Mouse (Mus musculus) layer of hippocampus, postnatal 10 days (tissue): ENCODE measurements at regions not wholly inside any gene's neighbourhood (a gene's known extent, or its start where the extent isn't known, plus 50 kb on each side); places are given as distances from the start of the nearest gene placed in this dataset.
A peak's percentile ranks its signal among the peaks of the same experiment; 100 is the strongest.

Experiments used
- DNase-seq, 2 experiments: peaks; one replicate each; pipeline ENCODE4 v3.0.0; 2021; ENCODE audit warnings: low spot score in 2 of 2

DNA sequence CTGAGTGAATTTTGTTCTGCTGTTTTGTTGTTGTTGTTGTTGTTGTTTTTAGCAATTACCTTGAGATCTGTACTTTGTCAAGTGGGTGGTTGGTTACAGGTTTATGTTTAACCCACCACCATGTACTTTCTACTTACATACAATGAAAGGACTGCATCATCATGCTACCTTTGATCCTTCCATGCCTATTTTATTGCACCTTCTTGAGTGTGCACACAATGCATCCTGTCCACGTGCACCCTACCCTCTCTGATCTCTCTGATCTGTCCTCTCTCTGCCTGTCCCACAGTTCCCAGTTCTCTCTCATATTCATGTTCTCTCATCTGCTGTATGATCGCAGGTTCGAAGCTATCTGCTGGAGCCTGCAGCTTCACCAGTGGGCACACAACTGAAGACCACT, 59.9 kb upstream of the Gas1 start:
- DNase-seq = no peak

- DNase-seq = no peak
Observed at GRCm38 (mm10) chr13:60242447-60243109, 65.4 kb upstream of the Gas1 start.

GRCm38 (mm10) chr13:60243110-60243481, 65.9 kb upstream of the Gas1 start:
- DNase-seq = no peak

GRCm38 (mm10) chr13:60255162-60255561, 78.0 kb upstream of the Gas1 start:
- DNase-seq = no peak

- DNase-seq = no peak
Observed at GRCm38 (mm10) chr13:60255715-60256114, 78.5 kb upstream of the Gas1 start.

- DNase-seq = no peak
Observed at GRCm38 (mm10) chr13:60256997-60257396, 79.8 kb upstream of the Gas1 start.

DNA sequence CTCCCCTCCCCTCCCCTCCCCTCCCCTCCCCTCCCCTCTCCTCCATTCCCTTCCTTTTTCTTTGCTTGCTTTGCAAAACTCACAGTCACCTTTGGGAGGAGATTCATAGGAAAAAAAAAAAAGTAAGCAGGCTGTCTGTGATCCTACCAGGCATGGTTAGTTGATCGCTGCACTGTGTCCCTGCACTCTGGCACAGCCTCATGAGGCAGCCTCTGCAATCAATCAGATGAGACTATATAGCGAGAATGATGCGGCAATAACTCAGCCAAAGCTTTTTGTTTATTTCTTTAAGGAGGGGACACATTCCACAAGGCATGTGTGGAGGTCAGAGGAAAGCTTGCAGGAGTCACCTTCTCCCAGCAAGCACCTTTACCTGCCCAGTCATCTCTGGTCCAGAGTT, 80.7 kb upstream of the Gas1 start:
- DNase-seq = no peak

GRCm38 (mm10) chr13:60262449-60263028, 85.4 kb upstream of the Gas1 start:
- DNase-seq = no peak

DNA sequence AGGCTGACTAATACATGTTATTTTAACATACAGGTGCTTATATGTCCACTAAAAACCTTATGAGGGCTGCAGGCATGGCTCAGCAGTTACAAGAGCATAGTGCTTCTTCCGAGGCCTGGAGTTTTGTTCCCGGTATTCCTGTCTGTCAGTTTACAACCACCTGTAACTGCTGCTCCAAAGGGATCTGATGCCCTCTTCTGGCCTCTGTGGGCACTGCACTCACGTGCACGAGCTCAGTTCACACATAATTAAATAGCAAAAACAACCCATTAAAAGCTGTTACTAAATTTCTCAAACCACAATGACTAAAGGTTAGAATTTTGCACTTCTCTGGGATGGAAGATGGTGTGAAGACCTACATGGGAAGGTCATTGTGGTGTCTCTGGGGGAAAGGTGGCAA, 87.3 kb upstream of the Gas1 start:
- DNase-seq = no peak

- peak; percentile 33 for DNase-seq
Observed at GRCm38 (mm10) chr13:60267557-60267956, 90.4 kb upstream of the Gas1 start.

DNA sequence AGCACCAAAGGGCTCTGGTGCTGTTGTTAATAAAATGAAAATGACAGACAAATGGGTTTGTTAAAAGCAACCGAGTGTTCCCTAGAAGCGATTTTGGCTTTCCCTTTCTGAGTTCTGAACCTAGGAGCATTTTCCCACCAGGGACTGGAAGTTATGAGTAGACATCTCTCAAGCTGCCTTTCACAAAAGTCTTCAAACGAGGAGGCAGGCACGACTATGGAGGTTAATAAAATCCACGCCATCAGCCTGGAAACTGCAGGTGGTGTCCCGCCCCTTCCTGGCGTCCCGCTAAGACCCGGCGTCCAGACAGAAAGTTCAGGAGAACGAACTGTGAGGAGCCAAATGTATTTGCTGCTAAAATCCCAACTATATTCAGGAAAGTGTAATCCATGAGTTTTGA, 91.1 kb upstream of the Gas1 start:
- DNase-seq = peak in 1 of 2 experiments; percentile 20

DNA sequence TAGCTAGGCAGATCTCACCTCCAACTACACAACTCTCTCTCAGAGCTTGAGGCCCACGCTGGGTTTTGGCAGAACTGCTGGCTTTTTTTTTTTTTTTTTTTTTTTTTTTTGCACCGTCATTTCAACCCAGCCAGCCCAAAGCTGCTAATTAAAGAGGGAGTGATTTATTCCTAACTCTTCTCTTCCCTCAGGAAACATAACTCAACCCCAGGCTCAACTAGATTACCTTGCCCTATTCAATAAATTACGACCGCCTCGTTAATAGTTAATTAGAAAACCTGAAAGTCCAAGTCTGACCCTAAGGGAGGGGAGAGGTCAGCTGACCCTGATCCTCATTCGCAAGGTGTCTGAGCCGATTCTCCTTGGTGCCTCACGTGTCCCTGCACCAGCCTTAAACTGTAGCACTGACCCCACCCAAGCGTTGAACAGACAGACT, 92.3 kb upstream of the Gas1 start:
- no peak for DNase-seq

GRCm38 (mm10) chr13:60270526-60270925, 93.4 kb upstream of the Gas1 start:
- DNase-seq = no peak

GRCm38 (mm10) chr13:60273331-60273730, 96.2 kb upstream of the Gas1 start:
- DNase-seq = no peak

DNA sequence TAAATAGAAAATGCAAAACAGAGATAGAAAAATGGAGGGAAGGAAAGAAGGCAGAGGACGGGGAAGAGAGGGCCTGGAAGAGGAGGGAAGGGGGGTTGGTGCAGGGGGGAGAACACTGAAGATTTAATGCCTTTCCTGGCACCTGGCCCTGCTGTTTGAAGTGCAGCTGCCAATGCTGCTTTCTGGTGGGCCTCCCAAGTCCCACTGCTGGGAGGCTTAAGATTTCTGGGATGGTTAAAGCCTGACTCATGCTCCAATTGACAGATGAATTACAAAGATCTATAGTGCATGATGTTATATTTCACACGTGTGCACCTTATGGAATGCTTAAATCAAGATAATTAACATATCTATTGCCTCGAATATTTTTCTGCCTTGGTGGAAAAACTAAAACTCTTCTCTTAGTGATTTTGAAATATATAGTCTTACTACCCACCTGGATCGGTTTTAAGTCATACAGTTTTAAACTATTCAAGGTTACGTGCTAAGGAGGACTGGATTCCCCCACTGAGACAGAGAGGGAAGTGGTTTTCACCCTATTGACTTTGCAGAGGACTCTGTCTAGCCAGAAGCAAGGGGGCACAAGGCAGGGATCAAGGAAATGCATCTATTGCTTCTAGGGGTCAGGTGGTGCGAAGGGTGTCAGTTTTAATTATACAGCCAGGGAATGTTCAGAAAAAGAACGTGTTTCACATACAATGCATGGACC, 105.5 kb upstream of the Gas1 start:
- DNase-seq = no peak

GRCm38 (mm10) chr13:60286525-60287224, 109.5 kb upstream of the Gas1 start:
- no peak for DNase-seq

DNA sequence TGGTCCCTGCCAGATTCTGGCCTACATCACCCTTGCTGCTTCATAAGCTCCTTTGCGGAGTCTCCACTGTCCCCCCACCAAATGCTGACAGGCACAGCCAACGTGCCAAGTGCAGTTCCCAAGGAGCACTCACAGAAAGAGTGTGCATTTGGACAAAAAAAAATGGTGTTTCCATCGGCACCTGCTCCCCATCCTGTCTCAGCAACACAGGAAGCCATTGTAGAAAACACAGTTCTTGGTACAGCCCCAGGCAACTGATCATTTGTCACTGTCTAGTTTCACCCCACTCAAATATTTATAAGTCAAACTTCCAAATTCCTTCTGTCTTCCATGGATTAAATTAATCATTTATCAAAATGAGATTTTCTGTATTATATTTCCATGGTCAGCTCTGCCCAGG, 112.5 kb upstream of the Gas1 start:
- no peak for DNase-seq

DNA sequence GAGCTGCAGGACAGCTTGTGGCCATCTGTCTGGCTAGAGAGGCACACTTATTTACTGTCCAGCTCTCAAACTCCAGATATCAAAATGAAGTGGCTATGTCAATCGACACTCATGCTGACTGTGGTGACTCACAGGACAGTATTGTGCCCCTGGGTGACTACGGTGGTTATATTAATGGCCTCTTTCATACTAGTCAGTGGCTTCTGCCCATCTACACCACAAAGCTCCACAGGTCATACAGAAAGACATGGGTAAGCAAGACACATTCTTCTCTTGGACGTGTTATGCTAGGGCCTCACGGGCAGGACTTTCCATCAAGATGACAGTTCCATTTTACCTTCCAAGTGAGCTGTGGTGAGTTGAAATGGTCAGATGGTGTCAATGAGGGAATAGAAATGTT, 113.7 kb upstream of the Gas1 start:
- DNase-seq = no peak

- no peak for DNase-seq
Observed at GRCm38 (mm10) chr13:60291344-60291743, 114.2 kb upstream of the Gas1 start.

GRCm38 (mm10) chr13:60296201-60296895, 119.2 kb upstream of the Gas1 start:
- DNase-seq = no peak

GRCm38 (mm10) chr13:60296896-60297275, 119.7 kb upstream of the Gas1 start:
- no peak for DNase-seq

DNA sequence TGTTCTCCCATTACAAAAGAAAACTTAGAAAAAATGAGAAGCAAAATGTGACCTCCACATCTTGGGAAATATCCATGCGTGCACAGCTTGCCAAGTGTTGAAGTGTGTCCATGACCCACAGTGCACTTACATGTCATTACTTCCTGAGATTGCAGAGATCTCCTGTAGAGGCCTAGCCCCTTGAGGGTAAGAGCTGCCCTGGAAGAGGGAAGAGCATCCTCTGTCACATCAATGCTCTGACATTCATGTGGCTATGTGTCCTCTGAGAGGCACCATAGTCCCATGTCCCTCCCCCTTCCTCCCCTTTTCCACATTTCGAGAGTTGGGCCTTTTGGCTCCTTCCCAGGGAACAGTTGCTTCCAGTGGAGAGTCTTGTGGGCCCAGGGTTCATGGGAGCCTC, 121.4 kb upstream of the Gas1 start:
- no peak for DNase-seq
